Mouse (Mus musculus): ENCODE measurements around the gene Neu3. TPM values are rescaled to one million over a fixed set of nuclear protein-coding genes. Genes with fewer than 3 reads are reported as not detected.
"Not testable (repeated sequence)": the region's sequence is repeated elsewhere in the genome, so short reads cannot be mapped to it uniquely, and the experiment has no call there.

Gene Neu3
- total RNA-seq, 2 experiments from 2014 or later: 1.6 to 1.9 TPM

DNA sequence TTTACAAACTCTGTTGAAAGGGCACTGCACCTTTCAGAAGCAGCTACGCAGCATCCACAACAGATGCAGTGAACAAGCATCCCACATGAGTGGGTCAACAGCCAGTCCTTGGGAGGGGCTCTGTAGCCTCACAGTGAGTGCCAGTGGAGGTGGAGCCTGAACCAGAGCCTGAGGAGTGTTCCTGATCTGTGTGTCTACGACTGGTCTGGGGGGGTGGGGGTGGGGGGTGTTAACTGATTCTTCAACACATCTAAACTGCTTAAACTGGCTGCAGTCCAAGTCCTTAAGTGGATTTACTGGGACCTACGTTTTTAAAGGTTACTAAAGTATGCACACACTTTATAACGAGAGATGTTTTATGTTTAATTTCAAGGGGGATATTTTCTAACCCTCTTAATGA, 8.6 kb upstream of the Neu3 start:
- no peak for ATAC-seq (replicated peaks; ENCODE audit: poor library complexity)

- ATAC-seq (replicated peaks; ENCODE audit: poor library complexity): no peak
Observed at GRCm38 (mm10) chr7:99834314-99834853, 6.2 kb upstream of the Neu3 start.

GRCm38 (mm10) chr7:99833846-99834222, 5.6 kb upstream of the Neu3 start:
- ATAC-seq (replicated peaks; ENCODE audit: poor library complexity): no peak

DNA sequence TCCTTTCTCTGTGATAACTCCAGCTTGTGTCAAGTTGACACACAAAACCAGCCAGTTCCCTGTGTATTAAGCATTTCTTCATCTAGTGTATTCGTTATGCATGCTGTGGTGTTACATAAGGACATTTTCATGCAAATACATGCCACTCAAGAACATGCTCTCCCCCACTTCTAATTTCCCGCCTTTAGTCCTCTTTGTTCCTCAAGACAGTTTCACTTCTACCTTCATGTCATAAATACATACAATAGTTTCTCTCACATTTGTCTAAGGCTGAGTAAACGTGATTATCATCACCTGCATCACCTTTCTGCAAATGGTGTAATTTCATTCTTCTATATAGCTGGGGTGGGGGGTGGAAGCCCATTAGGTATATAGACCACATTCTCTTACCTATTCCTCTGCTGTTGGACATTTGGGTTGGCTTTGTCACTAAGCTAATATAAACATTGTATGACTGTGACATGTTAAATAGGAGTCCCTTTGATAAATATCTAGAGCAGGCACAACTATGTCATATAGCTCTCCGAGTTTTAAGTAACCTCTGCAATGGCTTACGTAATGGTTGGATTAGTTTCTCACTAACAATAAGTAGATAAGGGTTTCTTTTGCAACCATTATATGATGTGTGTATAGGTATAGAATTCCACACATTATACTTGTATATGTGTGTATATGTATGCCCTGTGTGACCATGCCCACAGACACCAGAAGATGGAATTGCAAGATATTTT, 5.1 kb upstream of the Neu3 start:
- ATAC-seq (replicated peaks; ENCODE audit: poor library complexity): no peak

DNA sequence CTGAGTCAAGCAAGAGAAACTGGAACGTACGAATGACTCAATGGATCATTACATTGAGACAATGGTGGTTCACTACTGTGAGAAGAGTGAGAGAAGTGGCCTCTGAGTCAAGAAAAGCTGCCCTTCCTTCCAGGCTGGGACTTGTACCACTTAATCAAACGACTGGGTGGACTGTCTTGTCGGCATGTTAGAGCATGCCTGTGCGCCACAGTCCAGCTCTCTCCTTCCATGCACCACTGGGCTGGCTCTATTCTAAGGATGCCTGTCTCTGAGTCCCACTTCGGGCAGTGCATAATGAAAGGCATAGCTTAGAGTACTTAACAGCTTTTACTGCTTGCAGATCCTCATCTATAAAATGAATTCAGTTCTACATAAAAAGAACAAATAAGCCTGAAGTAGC, 2.1 kb downstream of the Neu3 start:
- ATAC-seq (replicated peaks; ENCODE audit: poor library complexity): no peak

GRCm38 (mm10) chr7:99825511-99825910, 2.7 kb downstream of the Neu3 start:
- ATAC-seq (replicated peaks; ENCODE audit: poor library complexity): no peak

DNA sequence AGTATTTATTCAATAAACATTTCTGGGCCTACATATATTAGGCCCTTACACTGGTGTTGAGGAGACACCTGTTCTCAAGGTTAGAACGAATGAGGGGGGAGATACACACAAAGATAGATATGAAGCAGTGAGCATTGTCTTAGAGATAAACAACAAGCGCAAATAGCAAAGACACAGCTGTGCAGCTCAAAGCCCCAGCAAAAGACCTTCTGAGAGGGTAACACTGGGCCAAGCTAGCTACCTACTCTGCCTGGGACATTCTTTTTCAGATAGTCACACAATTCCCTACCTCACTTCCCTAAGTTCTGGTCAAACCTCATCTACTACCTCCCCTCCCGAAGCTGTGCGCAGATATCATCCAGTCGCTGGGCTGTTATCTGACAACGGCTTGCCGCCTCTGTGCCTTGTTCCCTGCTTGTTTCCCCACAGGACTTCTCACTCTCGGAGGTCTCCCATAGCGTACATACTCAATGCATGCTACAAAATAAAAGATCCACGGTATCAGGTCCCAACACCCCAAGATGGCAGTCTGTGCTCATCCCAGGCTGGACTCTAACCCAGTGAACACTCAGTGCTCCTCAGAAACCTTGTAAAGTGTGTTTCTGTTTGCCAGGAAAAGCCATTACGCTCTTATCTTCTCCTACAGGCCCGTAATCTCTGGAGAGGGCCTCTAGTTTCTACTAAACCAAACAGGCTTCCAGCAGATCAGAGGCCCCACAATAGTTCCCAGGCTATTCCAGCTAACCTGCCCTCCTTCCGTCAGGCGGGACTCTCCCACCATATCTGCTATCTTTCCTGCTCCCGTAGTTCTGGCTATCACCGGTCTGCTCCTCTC, 3.4 kb downstream of the Neu3 start:
- ATAC-seq (replicated peaks; ENCODE audit: poor library complexity): peak; percentile 36

- no peak for ATAC-seq (replicated peaks; ENCODE audit: poor library complexity)
Observed at GRCm38 (mm10) chr7:99823045-99823663, 5.1 kb downstream of the Neu3 start.

DNA sequence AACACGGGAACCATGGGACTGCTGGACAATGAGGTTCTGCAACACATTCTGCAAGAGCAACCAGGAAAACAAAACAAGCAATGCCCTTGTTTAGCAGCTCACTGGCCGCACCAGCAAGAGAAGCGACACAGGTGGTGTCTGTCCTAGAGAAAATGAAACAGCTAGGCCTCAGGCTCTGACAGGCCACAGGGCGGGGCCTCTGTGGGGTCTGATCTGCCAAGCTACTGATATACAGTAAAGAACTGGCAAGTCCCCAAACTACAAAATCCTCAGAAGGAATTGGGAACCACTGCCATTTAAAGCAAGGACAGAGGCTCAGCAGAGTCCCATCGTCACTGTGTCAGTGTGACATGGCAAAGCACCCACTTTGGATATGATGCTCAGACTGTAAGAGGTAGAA, 5.8 kb downstream of the Neu3 start:
- peak; percentile 76 for ATAC-seq (replicated peaks; ENCODE audit: poor library complexity)

DNA sequence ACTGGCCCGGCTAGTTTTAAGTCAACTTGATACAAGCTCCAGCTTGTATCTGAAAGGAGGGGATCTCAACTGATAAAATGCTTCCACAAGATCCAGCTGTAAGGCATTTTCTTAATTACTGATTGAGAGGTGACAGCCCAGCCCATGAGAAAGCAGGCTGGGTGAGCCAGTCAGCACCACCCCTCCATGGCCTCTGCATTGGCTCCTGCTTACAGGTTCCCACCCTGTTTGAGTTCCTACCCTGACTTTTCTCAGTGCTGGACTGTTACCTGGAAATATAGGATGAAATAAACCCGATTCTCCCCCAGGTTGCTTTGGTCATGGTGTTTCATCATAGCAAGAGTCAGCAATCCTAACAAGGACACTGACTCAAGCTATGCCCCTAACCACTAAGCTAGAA, 6.3 kb downstream of the Neu3 start:
- ATAC-seq (replicated peaks; ENCODE audit: poor library complexity): no peak

- not testable (repeated sequence) for ATAC-seq (replicated peaks; ENCODE audit: poor library complexity)
Observed at GRCm38 (mm10) chr7:99818181-99818725, 10.0 kb downstream of the Neu3 start.

- peak; percentile 54 for ATAC-seq (replicated peaks; ENCODE audit: poor library complexity)
Observed at GRCm38 (mm10) chr7:99813394-99813793, 14.8 kb downstream of the Neu3 start.

- ATAC-seq (replicated peaks; ENCODE audit: poor library complexity): no peak
Observed at GRCm38 (mm10) chr7:99811661-99812060, 16.6 kb downstream of the Neu3 start.

DNA sequence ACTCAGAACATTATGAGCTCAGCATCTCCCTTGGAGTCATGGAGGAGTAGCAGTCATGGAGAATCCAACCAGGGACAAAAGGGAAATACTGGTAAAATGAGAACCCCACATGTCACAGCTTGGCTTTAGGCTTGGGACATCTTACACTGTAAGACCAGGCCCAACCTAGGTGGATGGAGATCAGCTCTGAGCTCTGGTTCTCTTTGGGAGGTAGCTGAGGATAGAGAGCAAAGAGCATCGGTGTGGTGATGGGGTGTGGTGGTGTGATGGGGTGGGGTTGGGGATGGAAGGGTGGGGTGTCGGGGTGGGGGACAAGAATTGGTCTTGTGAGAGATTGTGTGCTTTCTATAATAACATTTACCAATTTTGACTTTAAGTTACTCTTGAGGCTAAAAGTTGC, 17.4 kb downstream of the Neu3 start:
- no peak for ATAC-seq (replicated peaks; ENCODE audit: poor library complexity)

- not testable (repeated sequence) for ATAC-seq (replicated peaks; ENCODE audit: poor library complexity)
Observed at GRCm38 (mm10) chr7:99807043-99807442, 21.2 kb downstream of the Neu3 start.

GRCm38 (mm10) chr7:99805340-99805739, 22.9 kb downstream of the Neu3 start:
- ATAC-seq (replicated peaks; ENCODE audit: poor library complexity): no peak

GRCm38 (mm10) chr7:99804033-99804432, 24.2 kb downstream of the Neu3 start:
- ATAC-seq (replicated peaks; ENCODE audit: poor library complexity): not testable (repeated sequence)

DNA sequence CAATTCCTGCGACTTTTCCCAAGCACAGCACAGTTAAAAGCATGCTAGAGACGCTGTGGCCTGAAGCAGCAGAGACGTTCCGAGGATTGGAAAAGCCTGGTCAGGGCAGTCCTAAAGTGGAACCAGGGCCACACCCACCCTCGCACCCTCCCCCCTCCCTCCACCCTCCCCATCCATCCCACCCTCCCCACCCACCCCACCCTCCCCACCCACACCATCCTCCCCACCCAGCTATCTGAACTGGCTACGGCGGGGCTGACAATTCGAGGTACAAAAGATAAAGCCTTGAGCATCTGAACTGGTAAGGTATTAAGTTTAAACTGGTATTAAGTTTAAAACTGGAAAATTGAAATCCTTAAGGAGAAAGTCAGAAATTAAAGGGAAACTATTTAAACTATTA, 24.7 kb downstream of the Neu3 start:
- ATAC-seq (replicated peaks; ENCODE audit: poor library complexity): no peak

- no peak for ATAC-seq (replicated peaks; ENCODE audit: poor library complexity)
Observed at GRCm38 (mm10) chr7:99799118-99799517, 29.1 kb downstream of the Neu3 start.

GRCm38 (mm10) chr7:99797911-99798647, 30.1 kb downstream of the Neu3 start:
- ATAC-seq (replicated peaks; ENCODE audit: poor library complexity): peak; percentile 85

DNA sequence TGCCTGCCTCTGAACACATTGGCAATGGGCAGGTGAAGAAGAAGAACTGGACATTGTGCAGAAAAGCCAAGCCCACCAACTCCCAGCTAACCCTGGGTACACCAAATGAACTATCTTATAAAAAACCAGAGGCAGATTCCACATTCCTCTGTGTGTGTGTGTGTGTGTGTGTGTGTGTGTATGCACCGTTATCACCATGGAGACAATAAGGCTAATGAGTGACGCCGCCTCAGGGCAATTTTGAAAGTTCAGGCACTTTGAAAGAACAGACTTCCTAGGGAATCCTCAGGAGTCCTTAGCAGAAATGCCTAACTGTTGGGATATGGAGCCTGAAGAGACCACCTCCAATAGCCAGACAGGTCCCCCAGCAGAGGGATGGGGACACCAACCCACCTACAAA, 31.0 kb downstream of the Neu3 start:
- no peak for ATAC-seq (replicated peaks; ENCODE audit: poor library complexity)
